23 mouse cellular contexts compared by ENCODE assay signal in the genomic region with DNA sequence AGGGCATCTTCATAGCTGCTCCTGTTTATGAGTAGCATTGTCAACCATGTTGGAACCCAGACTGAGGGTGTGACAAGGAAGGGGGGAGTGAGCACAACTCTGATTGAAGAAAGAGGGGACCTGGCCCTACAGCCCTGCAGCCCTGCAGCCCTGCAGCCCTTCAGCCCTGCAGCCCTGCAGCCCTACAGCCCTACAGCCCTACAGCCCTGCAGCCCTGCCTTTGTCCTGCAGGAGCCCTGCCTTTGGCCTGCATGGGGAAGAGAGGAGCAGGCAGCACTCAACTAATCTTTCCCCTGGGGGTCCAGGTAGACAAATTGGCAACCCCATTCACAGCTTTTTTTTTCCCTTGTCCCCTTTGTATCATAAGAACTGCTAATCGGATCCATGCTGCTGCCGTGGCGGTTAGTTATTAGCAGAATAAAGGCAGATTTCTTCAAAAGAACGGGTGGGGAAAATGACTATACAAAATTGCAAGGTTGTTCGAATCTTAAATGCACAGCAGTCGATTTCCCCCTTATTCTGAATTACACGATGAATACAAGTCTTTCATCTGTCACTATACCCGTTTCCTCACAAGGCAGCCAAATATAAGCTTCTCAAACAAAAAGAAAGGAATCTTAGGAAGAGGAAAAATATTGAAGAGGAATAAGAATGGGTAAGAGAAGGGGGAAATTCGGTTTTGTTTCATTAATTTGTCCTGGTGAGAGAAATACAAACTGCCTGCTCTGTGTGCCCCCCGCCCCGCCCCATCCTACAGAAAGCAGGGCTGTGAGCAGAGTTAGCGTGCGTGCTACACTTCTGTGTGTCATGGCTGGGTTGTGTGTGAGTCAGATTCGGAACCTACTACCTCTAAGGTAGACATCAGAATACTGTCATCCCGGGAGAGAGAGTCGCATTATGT.
DNase-seq lines count a peak whose midpoint lies in the region; ATAC-seq lines count a peak whose summit lies in the region.
"Had no signal": no experiment of that assay in that cellular context is flagged by ENCODE, and none has a peak within 500 bp of the region (broad histone marks: within the 10 kb centered on the region; RNA-seq: fewer than 3 reads in every experiment).

No protein-coding gene starts in this region.

- no peak for DNase-seq in hindbrain, embryonic 10.5 days (ENCODE audit: low spot score)
- no peak for DNase-seq in hindbrain, embryonic 11.5 days (ENCODE audit: low spot score)
- peak; percentile 47 for DNase-seq in brain, adult 2 months (ENCODE audit: low read depth, low spot score)
- no peak for DNase-seq in thymus, postnatal 4 days
- DNase-seq in heart, postnatal 4 days, result no peak
- no peak for DNase-seq in adrenal gland, postnatal 36 days
- DNase-seq: adrenal gland, postnatal 14 days; cerebellum, adult 2 months; cerebellum, postnatal 36 days; gastrocnemius, postnatal 10 days; heart, adult 2 months; left cerebral cortex, postnatal 4 days; lung, adult 18-20 months; lung, postnatal 14 days; right cerebral cortex, postnatal 4 days had no signal

- H3K9ac ChIP-seq in hindbrain, embryonic 11.5 days (ENCODE audit: low read depth, low read length), result no peak overlapping the region
- peak overlapping the region; percentile 46 for H3K9ac ChIP-seq in forebrain, embryonic 13.5 days
- H3K9ac ChIP-seq in midbrain, embryonic 12.5 days (replicated peaks), result 0 out of 2 replicates have a peak overlapping the region, but pooled peaks have one; percentile 16
- H3K9ac ChIP-seq: heart, embryonic 15.5 days had no signal

- ATAC-seq in hindbrain, embryonic 11.5 days (ENCODE audit: low FRiP score), result no peak
- peak; percentile 46; the same call in 1 of the 2 replicates for ATAC-seq in forebrain, embryonic 13.5 days
- no peak for ATAC-seq in midbrain, embryonic 12.5 days (ENCODE audit: low FRiP score, low read depth)
- ATAC-seq: activated CD4-positive, CD25-positive, alpha-beta regulatory T cell, adult 4 months; intestine, postnatal 0 days had no signal

- H3K4me2 ChIP-seq in hindbrain, embryonic 11.5 days (replicated peaks; ENCODE audit: low read depth, low read length), result no peak overlapping the region
- H3K4me2 ChIP-seq in forebrain, embryonic 13.5 days, result no peak overlapping the region; the same call in 1 of the 2 replicates
- no peak overlapping the region for H3K4me2 ChIP-seq in midbrain, embryonic 12.5 days (replicated peaks)
- H3K4me2 ChIP-seq: heart, embryonic 15.5 days; liver, embryonic 11.5 days had no signal

- 0 out of 2 replicates have a peak, but pooled peaks cover 11% of the 10 kb centered on the region for H3K36me3 ChIP-seq in hindbrain, embryonic 10.5 days
- no peaks in the 10 kb centered on the region for H3K36me3 ChIP-seq in hindbrain, embryonic 11.5 days (ENCODE audit: control insufficient read depth, insufficient read depth, low read length)
- no peaks in the 10 kb centered on the region for H3K36me3 ChIP-seq in forebrain, embryonic 13.5 days (ENCODE audit: poor library complexity, severe bottlenecking)
- no peaks in the 10 kb centered on the region for H3K36me3 ChIP-seq in midbrain, embryonic 12.5 days
- H3K36me3 ChIP-seq: heart, embryonic 15.5 days had no signal

- WGBS in hindbrain, embryonic 10.5 days, result 71% methylated on average over 16 of the region's 16 CpGs
- 67% methylated on average over 16 of the region's 16 CpGs for WGBS in hindbrain, embryonic 11.5 days
- 20% methylated on average over 16 of the region's 16 CpGs for WGBS in forebrain, embryonic 13.5 days
- 45% methylated on average over 16 of the region's 16 CpGs for WGBS in midbrain, embryonic 12.5 days

- H3K27ac ChIP-seq in hindbrain, embryonic 10.5 days, result peak overlapping the region; percentile 47; the same call in 1 of the 2 replicates
- no peak overlapping the region for H3K27ac ChIP-seq in hindbrain, embryonic 11.5 days (ENCODE audit: low read depth, low read length)
- peak overlapping the region; percentile 68 for H3K27ac ChIP-seq in forebrain, embryonic 13.5 days
- H3K27ac ChIP-seq in midbrain, embryonic 12.5 days (replicated peaks), result 0 out of 2 replicates have a peak overlapping the region, but pooled peaks have one; percentile 20
- H3K27ac ChIP-seq: heart, adult 2 months; heart, embryonic 15.5 days; stomach, postnatal 0 days had no signal

- H3K4me3 ChIP-seq in hindbrain, embryonic 10.5 days, result no peak overlapping the region
- H3K4me3 ChIP-seq in hindbrain, embryonic 11.5 days (ENCODE audit: low read depth, low read length), result no peak overlapping the region
- H3K4me3 ChIP-seq in forebrain, embryonic 13.5 days, result no peak overlapping the region
- no peak overlapping the region for H3K4me3 ChIP-seq in midbrain, embryonic 12.5 days
- H3K4me3 ChIP-seq: heart, adult 2 months; heart, embryonic 15.5 days had no signal

- H3K9me3 ChIP-seq in hindbrain, embryonic 10.5 days, result no peaks in the 10 kb centered on the region
- H3K9me3 ChIP-seq in hindbrain, embryonic 11.5 days (ENCODE audit: control insufficient read depth, low read length), result no peaks in the 10 kb centered on the region
- no peaks in the 10 kb centered on the region for H3K9me3 ChIP-seq in forebrain, embryonic 13.5 days (replicated peaks)
- no peaks in the 10 kb centered on the region for H3K9me3 ChIP-seq in midbrain, embryonic 12.5 days
- H3K9me3 ChIP-seq: G1E; heart, embryonic 15.5 days had no signal

- H3K4me1 ChIP-seq in hindbrain, embryonic 10.5 days (replicated peaks), result peaks cover 9% of the 10 kb centered on the region; the same call in 1 of the 2 replicates
- H3K4me1 ChIP-seq in hindbrain, embryonic 11.5 days (replicated peaks; ENCODE audit: control insufficient read depth, insufficient read depth, low read length), result no peaks in the 10 kb centered on the region
- peaks cover 40% of the 10 kb centered on the region for H3K4me1 ChIP-seq in forebrain, embryonic 13.5 days
- peaks cover 21% of the 10 kb centered on the region for H3K4me1 ChIP-seq in midbrain, embryonic 12.5 days

- H3K27me3 ChIP-seq in hindbrain, embryonic 10.5 days (ENCODE audit: insufficient read depth, poor library complexity, severe bottlenecking), result no peaks in the 10 kb centered on the region
- H3K27me3 ChIP-seq in hindbrain, embryonic 11.5 days (ENCODE audit: control insufficient read depth, insufficient read depth, low read length), result no peaks in the 10 kb centered on the region
- no peaks in the 10 kb centered on the region for H3K27me3 ChIP-seq in forebrain, embryonic 13.5 days
- peaks cover 29% of the 10 kb centered on the region for H3K27me3 ChIP-seq in midbrain, embryonic 12.5 days
- H3K27me3 ChIP-seq: heart, embryonic 15.5 days had no signal
